Mouse (Mus musculus) CD4-positive, CD25-positive, alpha-beta regulatory T cell, adult 4 months (primary cell): ENCODE measurements around the gene Ano1. TPM values are rescaled to one million over a fixed set of nuclear protein-coding genes. Genes with fewer than 3 reads are reported as not detected.

Experiments
- polyA plus RNA-seq, 2 experiments: library from polyadenylated mRNA; unstranded; fragments of 100-300 nt; shearing (Covaris generic); gene quantifications; one replicate each; pipeline ENCODE4 v1.2.1; 2017

The Ano1 gene
- polyA plus RNA-seq, 2 experiments from 2014 or later = 0.09 TPM; not detected in 1

Other genes starting within 250 kb of the Ano1 start
- gene Ppfia1, start 198.2 kb downstream of the Ano1 start, polyA plus RNA-seq = 10 to 100 TPM; 28.3 to 31.6 TPM
- 1 to 10 TPM; 8.2 to 9.4 TPM for gene Fadd, start 169.5 kb downstream of the Ano1 start, polyA plus RNA-seq
- not detected for gene Fgf3, start 86.1 kb upstream of the Ano1 start, polyA plus RNA-seq
- gene Fgf4, start 95.4 kb upstream of the Ano1 start, polyA plus RNA-seq = under 1 TPM in 1 of 2 experiments, not detected in 1; 0.11 TPM
- not detected for gene Fgf15, start 144.6 kb upstream of the Ano1 start, polyA plus RNA-seq
- gene LTO1, start 163.1 kb upstream of the Ano1 start, polyA plus RNA-seq = 10 to 100 TPM; 39.4 to 48.0 TPM
- under 1 TPM; 0.83 to 0.87 TPM for gene Ccnd1, start 188.0 kb upstream of the Ano1 start, polyA plus RNA-seq